In genomic region chr10:69570466-69571288, GRCm38 (mm10) we compare ENCODE assay signal across 8 mouse cellular contexts.
DNase-seq lines count a peak whose midpoint lies in the region; ATAC-seq and TF ChIP-seq lines count a peak whose summit lies in the region.

No protein-coding gene starts in this region.

- no peaks in the 10 kb centered on the region for H3K9me3 ChIP-seq in forebrain, postnatal 0 days (ENCODE audit: low read length)
- H3K9me3 ChIP-seq in midbrain, embryonic 14.5 days (ENCODE audit: control insufficient read depth, low read length) = no peaks in the 10 kb centered on the region

- no peak for ATAC-seq in forebrain, postnatal 0 days
- no peak for ATAC-seq in midbrain, embryonic 14.5 days (ENCODE audit: low FRiP score, low TSS enrichment)

- peaks cover 13% of the 10 kb centered on the region for H3K4me1 ChIP-seq in forebrain, postnatal 0 days (ENCODE audit: insufficient read depth)
- H3K4me1 ChIP-seq in midbrain, embryonic 14.5 days (ENCODE audit: control insufficient read depth, insufficient read depth, low read length) = peaks cover 49% of the 10 kb centered on the region

- no peaks in the 10 kb centered on the region for H3K36me3 ChIP-seq in forebrain, postnatal 0 days (ENCODE audit: insufficient read depth)
- no peaks in the 10 kb centered on the region for H3K36me3 ChIP-seq in midbrain, embryonic 14.5 days (ENCODE audit: control insufficient read depth, insufficient read depth, low read length)

- no peaks in the 10 kb centered on the region for H3K27me3 ChIP-seq in forebrain, postnatal 0 days (ENCODE audit: insufficient read depth, low read length)
- no peaks in the 10 kb centered on the region for H3K27me3 ChIP-seq in midbrain, embryonic 14.5 days (ENCODE audit: control insufficient read depth, insufficient read depth, low read length)

- no peak overlapping the region for H3K9ac ChIP-seq in forebrain, postnatal 0 days
- H3K9ac ChIP-seq in midbrain, embryonic 14.5 days (replicated peaks; ENCODE audit: low read length) = no peak overlapping the region

- H3K27ac ChIP-seq in forebrain, postnatal 0 days (ENCODE audit: low read depth, low read length) = no peak overlapping the region
- no peak overlapping the region for H3K27ac ChIP-seq in midbrain, embryonic 14.5 days (replicated peaks; ENCODE audit: low read depth, low read length)

- TF ChIP-seq CTCF in forebrain, postnatal 0 days (IDR thresholded peaks at IDR 0.05; ENCODE audit: low read depth) = no peak

- WGBS in forebrain, postnatal 0 days = 42% methylated on average over 18 of the region's 18 CpGs
- 39% methylated on average over 18 of the region's 18 CpGs for WGBS in midbrain, embryonic 14.5 days

- DNase-seq in ovary, postnatal 36 days (ENCODE audit: low spot score) = peak; percentile 16
- no peak for DNase-seq in ovary, adult 18-20 months (ENCODE audit: low spot score)
- no peak for DNase-seq in forebrain, postnatal 0 days
- DNase-seq in kidney, postnatal 25 days = peak; percentile 53 to 68
- DNase-seq in midbrain, embryonic 14.5 days = no peak
- no peak for DNase-seq in right cerebral cortex, postnatal 4 days
- no peak for DNase-seq in thymus, postnatal 0 days (ENCODE audit: low spot score)
- no peak for DNase-seq in gastrocnemius, adult 18-20 months (ENCODE audit: low spot score)

- no peak overlapping the region for H3K4me3 ChIP-seq in forebrain, postnatal 0 days (ENCODE audit: low read depth, low read length)
- H3K4me3 ChIP-seq in midbrain, embryonic 14.5 days (replicated peaks; ENCODE audit: low read depth, low read length) = no peak overlapping the region

- H3K4me2 ChIP-seq in forebrain, postnatal 0 days (ENCODE audit: low read depth) = peak overlapping the region; percentile 38
- peak overlapping the region; percentile 36 for H3K4me2 ChIP-seq in midbrain, embryonic 14.5 days (ENCODE audit: low read length)

Comparison
In these comparisons a context has a peak if more than half of its experiments do, and no peak if none do; other contexts are left out.
1. DNase-seq: peak in ovary, postnatal 36 days (single experiment) and kidney, postnatal 25 days (2 of 2); none in ovary, adult 18-20 months (single experiment), forebrain, postnatal 0 days (single experiment), midbrain, embryonic 14.5 days (single experiment), right cerebral cortex, postnatal 4 days (single experiment), thymus, postnatal 0 days (single experiment) and gastrocnemius, adult 18-20 months (single experiment).